In genomic region chr1:115144568-115144967, GRCm38 (mm10) we compare ENCODE assay signal across 12 mouse cellular contexts.
"Had no signal": no experiment of that assay in that cellular context is flagged by ENCODE, and none has a peak within 500 bp of the region (broad histone marks: within the 10 kb centered on the region; RNA-seq: fewer than 3 reads in every experiment).

No protein-coding gene starts in this region.

- DNase-seq: retina, postnatal 1 day; right cerebral cortex, adult 18-20 months; right cerebral cortex, postnatal 14 days; right cerebral cortex, postnatal 25 days; right cerebral cortex, postnatal 4 days; spleen, adult 18-20 months; thymus, adult 18-20 months; thymus, adult 2 months; thymus, postnatal 14 days; thymus, postnatal 25 days; thymus, postnatal 36 days; thymus, postnatal 4 days had no signal
